Mouse (Mus musculus) liver, embryonic 18 days (tissue): Measurements from ENCODE around the gene Zbtb2. TPM values are rescaled to one million over a fixed set of nuclear protein-coding genes. Genes with fewer than 3 reads are reported as not detected.

Source experiments
- polyA plus RNA-seq: library from polyadenylated mRNA; depleted of rRNA; stranded (reverse); fragments of >200 nt; gene quantifications from 2 replicates; pipeline ENCODE4 v1.2.3, GENCODE M21; 2012; rRNA removed

Zbtb2 gene
- 3.1 and 3.2 TPM in 2 replicates for polyA plus RNA-seq

DNA sequence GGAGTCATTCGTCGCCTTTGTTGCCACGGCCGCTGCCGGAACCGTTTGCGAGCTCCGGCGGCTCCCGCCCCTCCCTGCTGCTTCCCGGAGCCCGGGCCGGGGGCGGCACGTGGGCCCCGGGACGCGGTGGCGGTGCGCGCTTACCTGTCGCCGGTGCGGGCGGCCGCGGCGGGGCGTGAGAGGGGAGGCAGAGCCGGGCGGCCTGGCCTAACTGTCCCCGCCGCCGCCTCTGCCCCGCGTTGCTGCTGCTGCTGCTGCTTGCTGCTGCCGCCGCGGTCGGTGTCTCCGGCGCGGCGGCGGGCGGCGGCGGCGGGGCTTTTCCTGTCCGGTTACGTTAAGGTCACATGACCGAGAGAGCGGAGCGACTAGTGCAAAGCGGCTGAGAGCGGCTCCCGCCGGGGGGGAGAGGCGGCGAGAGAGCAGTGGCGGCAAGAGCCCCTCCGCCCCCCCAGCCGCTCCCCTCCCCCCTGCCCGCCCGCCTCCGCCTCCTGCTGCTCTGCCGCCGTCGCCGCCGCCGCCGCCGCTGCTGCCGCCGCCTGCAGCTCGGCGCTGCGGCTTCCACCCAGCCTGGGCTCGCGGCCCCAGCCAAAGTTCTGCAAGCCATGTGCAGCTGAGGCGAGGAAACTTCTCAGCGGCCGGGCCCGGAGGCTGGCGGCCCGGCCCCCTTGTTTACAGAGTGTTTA lies at the start of gene Zbtb2:
Zbtb2 (minus strand) TSS at position 408 of the 683 bp plus-strand sequence.

DNA sequence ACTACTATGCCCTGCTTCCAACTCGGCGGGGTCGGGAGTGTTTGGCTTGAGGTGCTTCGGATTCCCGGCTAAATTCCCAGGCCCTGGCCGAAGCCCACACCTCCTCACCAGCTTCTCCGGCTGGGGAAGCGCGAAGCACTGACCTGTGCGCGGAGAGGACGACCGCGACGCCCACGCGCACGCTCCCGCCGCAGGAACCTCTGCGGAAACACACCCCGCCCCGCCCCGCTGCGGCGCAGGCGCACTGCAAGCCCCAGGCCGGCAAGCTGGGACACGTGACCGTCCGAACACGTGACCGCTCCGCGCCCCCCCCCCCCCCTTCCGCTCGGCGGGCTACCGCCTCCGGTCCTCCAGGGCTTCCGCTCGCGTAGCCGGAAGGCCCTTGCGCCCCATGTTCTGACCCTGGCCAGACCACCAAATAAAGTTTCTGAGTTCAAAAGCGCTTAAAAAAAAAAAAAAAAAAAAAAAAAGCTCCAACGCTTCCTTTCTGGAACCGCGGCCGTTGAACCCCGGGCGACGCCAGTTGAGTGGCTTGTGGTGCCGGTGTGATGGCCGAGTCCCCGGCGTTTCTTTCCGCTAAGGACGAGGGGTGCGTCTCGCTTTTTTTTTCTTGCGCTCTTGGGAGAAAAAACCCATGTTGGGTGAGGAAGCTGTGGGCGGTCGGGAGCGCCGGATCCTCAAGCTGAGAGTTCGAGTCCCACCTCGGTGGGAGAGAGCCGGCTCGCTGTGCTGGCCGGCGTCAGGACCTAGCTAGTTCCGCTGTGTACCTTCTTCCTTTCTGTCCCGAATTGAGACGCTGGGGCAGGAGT lies 44.4 kb upstream of the Zbtb2 start, which contains the start of the genes Rmnd1 and Armt1:
Rmnd1 (minus strand) TSS at position 266 of the 809 bp plus-strand sequence.
Armt1 (plus strand) TSS at position 345 of the 809 bp plus-strand sequence.

Other genes starting within 250 kb of the Zbtb2 start
- gene Akap12, start 121.7 kb downstream of the Zbtb2 start, polyA plus RNA-seq = 3.9 and 4.1 TPM in 2 replicates
- 21.6 and 26.7 TPM in 2 replicates for gene Rmnd1, start 44.3 kb upstream of the Zbtb2 start, polyA plus RNA-seq
- 10.1 and 11.2 TPM in 2 replicates for gene Armt1, start 44.4 kb upstream of the Zbtb2 start, polyA plus RNA-seq
- 0.01 TPM in 2 replicates for gene Ccdc170, start 94.4 kb upstream of the Zbtb2 start, polyA plus RNA-seq
- gene Esr1, start 223.5 kb upstream of the Zbtb2 start, polyA plus RNA-seq = 0.78 and 0.99 TPM in 2 replicates